Comparison of ENCODE assay signal across 14 mouse cellular contexts in the genomic region with DNA sequence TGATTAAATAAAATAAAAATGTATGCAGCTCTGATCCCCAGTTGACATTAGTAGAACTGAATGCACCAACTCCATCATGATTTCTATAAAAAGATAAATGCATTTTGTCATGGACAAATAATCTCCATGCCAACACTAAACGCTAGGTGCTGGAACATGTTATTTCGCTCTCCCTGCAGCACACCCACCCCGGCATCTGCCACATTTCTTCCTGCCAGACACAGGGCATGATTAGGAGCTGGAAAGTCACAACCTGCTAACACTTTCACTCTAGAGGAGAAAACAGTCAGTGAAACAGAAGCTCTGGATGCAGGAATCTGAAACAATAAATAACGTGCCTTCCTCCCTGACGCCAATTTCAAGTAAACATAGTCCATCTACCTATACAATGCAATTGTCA.
DNase-seq lines count a peak whose midpoint lies in the region; ATAC-seq and TF ChIP-seq lines count a peak whose summit lies in the region.
"Had no signal": no experiment of that assay in that cellular context is flagged by ENCODE, and none has a peak within 500 bp of the region (broad histone marks: within the 10 kb centered on the region; RNA-seq: fewer than 3 reads in every experiment).

No protein-coding gene starts in this region.

- 66% methylated on average over 5 of the region's 5 CpGs for WGBS in hindbrain, postnatal 0 days
- WGBS in hindbrain, embryonic 14.5 days = 82% methylated on average over 5 of the region's 5 CpGs
- WGBS in hindbrain, embryonic 12.5 days = 89% methylated on average over 5 of the region's 5 CpGs

- no peak overlapping the region for H3K27ac ChIP-seq in hindbrain, postnatal 0 days
- no peak overlapping the region for H3K27ac ChIP-seq in hindbrain, embryonic 14.5 days
- H3K27ac ChIP-seq in hindbrain, embryonic 12.5 days = no peak overlapping the region
- H3K27ac ChIP-seq: embryonic facial prominence, embryonic 12.5 days; intestine, embryonic 15.5 days had no signal

- no peak for ATAC-seq in hindbrain, postnatal 0 days
- no peak for ATAC-seq in hindbrain, embryonic 14.5 days (ENCODE audit: low FRiP score)
- no peak for ATAC-seq in hindbrain, embryonic 12.5 days (ENCODE audit: low FRiP score)
- ATAC-seq: intestine, embryonic 15.5 days; lung, postnatal 0 days had no signal

- no peaks in the 10 kb centered on the region for H3K36me3 ChIP-seq in hindbrain, postnatal 0 days (ENCODE audit: insufficient read depth, low read length)
- no peaks in the 10 kb centered on the region for H3K36me3 ChIP-seq in hindbrain, embryonic 14.5 days (replicated peaks; ENCODE audit: control insufficient read depth, insufficient read depth)
- no peaks in the 10 kb centered on the region for H3K36me3 ChIP-seq in hindbrain, embryonic 12.5 days
- H3K36me3 ChIP-seq: embryonic facial prominence, embryonic 12.5 days; intestine, embryonic 15.5 days had no signal

- H3K4me2 ChIP-seq in hindbrain, postnatal 0 days (ENCODE audit: low read depth, low read length) = no peak overlapping the region
- no peak overlapping the region for H3K4me2 ChIP-seq in hindbrain, embryonic 14.5 days (replicated peaks)
- no peak overlapping the region for H3K4me2 ChIP-seq in hindbrain, embryonic 12.5 days (replicated peaks)
- H3K4me2 ChIP-seq: embryonic facial prominence, embryonic 12.5 days; intestine, embryonic 15.5 days; liver, embryonic 11.5 days had no signal

- peak; percentile 19 for DNase-seq in hindbrain, postnatal 0 days (ENCODE audit: low spot score)
- no peak for DNase-seq in hindbrain, embryonic 14.5 days (ENCODE audit: low spot score)
- DNase-seq in cerebellum, adult 11 months = peak; percentile 53
- DNase-seq in cerebellum, postnatal 10 days = peak; percentile 70 to 78
- DNase-seq in layer of hippocampus, postnatal 14 days (ENCODE audit: low spot score in 2 of 2) = peak; percentile 32 to 82
- DNase-seq in B cell, adult 2 months = no peak
- DNase-seq in thymus, postnatal 0 days (ENCODE audit: low spot score) = no peak
- DNase-seq: heart, adult 11 months; heart, postnatal 36 days had no signal

- no peak overlapping the region for H3K9ac ChIP-seq in hindbrain, postnatal 0 days (replicated peaks; ENCODE audit: low read length)
- no peak overlapping the region for H3K9ac ChIP-seq in hindbrain, embryonic 14.5 days
- no peak overlapping the region for H3K9ac ChIP-seq in hindbrain, embryonic 12.5 days
- H3K9ac ChIP-seq: embryonic facial prominence, embryonic 12.5 days; intestine, embryonic 15.5 days had no signal

- peak; percentile 12; the same call in 1 of the 2 replicates for TF ChIP-seq CTCF in hindbrain, postnatal 0 days (IDR thresholded peaks at IDR 0.05; ENCODE audit: low read depth)

- no peaks in the 10 kb centered on the region for H3K27me3 ChIP-seq in hindbrain, postnatal 0 days (ENCODE audit: insufficient read depth, low read length)
- no peaks in the 10 kb centered on the region for H3K27me3 ChIP-seq in hindbrain, embryonic 14.5 days (ENCODE audit: control insufficient read depth, insufficient read depth, low read length)
- no peaks in the 10 kb centered on the region for H3K27me3 ChIP-seq in hindbrain, embryonic 12.5 days
- H3K27me3 ChIP-seq: embryonic facial prominence, embryonic 12.5 days; intestine, embryonic 15.5 days had no signal

- H3K4me3 ChIP-seq in hindbrain, postnatal 0 days (ENCODE audit: low read length) = no peak overlapping the region
- no peak overlapping the region for H3K4me3 ChIP-seq in hindbrain, embryonic 14.5 days (replicated peaks; ENCODE audit: low read length)
- H3K4me3 ChIP-seq in hindbrain, embryonic 12.5 days = no peak overlapping the region
- H3K4me3 ChIP-seq: embryonic facial prominence, embryonic 12.5 days; intestine, embryonic 15.5 days had no signal

- no peaks in the 10 kb centered on the region for H3K9me3 ChIP-seq in hindbrain, postnatal 0 days (ENCODE audit: low read length)
- no peaks in the 10 kb centered on the region for H3K9me3 ChIP-seq in hindbrain, embryonic 14.5 days (ENCODE audit: control insufficient read depth, low read length)
- H3K9me3 ChIP-seq in hindbrain, embryonic 12.5 days (replicated peaks) = no peaks in the 10 kb centered on the region
- H3K9me3 ChIP-seq: embryonic facial prominence, embryonic 12.5 days; intestine, embryonic 15.5 days had no signal

- H3K4me1 ChIP-seq in hindbrain, postnatal 0 days (ENCODE audit: insufficient read depth, low read length) = no peaks in the 10 kb centered on the region
- H3K4me1 ChIP-seq in hindbrain, embryonic 14.5 days (replicated peaks; ENCODE audit: control insufficient read depth, insufficient read depth, low read length) = no peaks in the 10 kb centered on the region
- H3K4me1 ChIP-seq in hindbrain, embryonic 12.5 days = no peaks in the 10 kb centered on the region
- H3K4me1 ChIP-seq: embryonic facial prominence, embryonic 12.5 days; intestine, embryonic 15.5 days had no signal

Comparison
In these comparisons a context has a peak if more than half of its experiments do, and no peak if none do; other contexts are left out.
1. DNase-seq: peak in hindbrain, postnatal 0 days (single experiment), cerebellum, adult 11 months (single experiment), cerebellum, postnatal 10 days (2 of 2) and layer of hippocampus, postnatal 14 days (2 of 2); none in hindbrain, embryonic 14.5 days (single experiment), B cell, adult 2 months (0 of 2) and thymus, postnatal 0 days (single experiment).